Mouse (Mus musculus): ENCODE results near the gene Hnrnph2.

The Hnrnph2 gene

DNA sequence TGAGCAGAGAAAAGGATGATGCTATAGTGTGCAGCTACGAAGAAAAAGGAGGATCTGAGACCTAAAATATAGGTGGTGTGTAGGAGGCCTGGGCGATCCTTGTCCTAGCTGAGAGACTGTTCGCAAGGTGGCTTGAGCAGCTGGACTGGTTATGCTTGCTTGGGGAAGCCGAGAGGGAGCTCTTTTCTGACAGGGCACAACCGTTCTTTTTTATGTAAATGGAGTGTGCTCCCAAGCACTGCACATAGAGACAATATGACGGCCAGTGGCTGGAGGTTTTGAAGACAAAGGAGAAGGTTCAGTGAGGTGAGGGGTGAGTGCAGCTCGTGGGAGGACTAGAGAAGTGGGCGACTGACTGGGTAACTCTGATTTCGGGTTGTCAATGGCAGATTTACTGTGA, 18.7 kb downstream of the Hnrnph2 start:
- no peak for DNase-seq

DNA sequence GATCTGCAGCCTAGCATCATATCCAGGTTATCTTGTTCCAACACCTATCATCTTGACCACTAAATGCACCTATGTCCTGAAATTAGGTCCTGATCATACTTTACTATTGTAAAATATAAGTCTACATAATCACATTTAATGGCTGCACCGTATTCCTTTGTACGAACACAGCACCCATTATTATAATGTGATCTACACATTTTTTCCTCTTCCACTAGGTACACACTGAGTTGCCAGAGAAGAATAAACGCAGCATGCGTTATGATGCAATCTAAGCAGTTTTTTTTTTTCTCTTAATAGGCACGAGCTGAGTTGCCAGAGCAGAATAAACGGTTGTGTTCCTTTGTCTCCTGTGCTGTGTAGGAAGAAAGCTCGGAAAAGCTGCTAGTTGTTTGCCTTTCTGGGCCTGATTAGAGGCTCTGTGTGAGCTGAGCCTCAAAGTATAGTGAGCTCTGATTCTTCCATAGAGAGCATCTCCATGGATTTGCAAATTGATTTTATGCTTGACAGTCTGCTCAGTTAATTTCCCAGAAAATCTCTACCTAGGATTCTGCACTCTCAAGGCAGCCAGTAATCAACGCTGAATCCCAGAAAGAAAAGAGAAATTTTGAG, 19.4 kb downstream of the Hnrnph2 start:
- DNase-seq = no peak

DNA sequence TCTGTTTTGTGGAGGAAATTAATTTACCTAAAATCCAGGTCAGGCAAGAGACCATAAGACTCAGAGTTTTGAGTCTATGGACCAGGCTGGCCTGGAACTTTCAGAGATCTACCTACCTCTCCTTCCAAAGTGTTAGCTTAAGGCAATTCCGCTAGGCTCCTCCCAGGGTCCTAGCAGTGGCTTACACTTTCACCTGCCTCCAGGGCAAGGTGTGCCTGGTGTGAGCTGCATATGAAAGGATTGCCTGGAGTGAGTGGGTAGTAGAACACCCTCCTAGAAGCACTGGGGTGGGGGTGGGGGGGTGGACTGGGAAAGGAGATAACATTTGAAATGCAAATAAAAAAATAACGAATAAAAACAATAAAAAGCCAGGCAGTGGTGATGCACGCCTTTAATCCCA, 20.7 kb downstream of the Hnrnph2 start:
- no peak for DNase-seq

DNA sequence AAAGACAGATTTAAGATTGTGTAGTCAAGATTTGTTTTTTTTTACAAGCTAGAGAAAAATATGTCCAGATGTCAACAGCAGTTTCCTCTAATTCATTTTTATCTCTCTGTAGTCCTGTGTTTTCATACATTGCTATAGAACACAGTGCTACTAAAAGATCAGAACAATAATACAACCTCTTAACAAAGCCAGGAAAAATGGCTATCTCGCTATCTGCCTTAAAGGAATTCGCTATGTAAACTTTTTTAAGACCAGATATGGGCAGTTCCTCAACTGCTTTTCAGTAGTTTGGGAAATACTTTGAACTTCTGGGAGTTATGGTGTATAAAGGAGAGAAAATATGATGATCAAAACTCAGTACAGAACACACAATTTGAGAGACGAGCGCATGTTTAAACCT, 22.4 kb downstream of the Hnrnph2 start:
- no peak for DNase-seq

DNA sequence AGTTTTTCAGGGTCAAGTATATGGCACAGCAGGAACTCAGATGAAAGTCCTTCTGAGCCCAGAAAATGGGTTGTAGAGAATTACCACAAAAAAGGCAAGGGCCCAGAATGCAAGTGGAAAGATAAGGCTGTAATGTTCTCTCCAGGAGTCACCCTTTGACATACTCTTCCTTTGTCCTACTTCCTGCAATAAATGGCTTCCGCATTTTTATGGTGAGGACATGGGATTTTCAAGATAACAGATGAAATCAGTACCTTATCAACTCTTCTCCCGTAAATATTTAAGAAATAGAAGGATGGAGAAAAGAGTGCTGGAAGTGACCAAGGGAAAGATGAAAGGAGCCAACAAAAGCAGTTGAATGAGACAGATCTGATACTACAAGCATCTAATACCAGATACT, 27.2 kb downstream of the Hnrnph2 start:
- no peak for DNase-seq

DNA sequence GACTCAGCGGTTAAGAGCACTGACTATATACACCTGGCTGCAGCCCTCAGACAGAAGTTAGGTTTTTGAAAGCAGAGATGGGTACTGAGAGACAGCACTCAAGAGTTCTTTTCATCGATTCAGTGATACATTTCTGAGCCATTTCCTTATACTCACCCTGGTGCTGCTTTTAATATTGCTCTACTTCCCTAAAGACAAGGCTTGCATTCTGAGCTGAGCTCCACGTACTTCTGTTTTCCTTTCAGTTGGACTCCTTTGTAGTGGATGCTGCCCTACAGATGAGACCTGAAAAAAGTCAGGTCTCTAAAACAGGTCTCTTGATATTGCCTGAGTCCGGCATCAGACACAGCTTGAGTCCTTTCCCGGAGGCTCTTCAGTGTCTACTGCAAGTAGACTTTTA, 31.7 kb downstream of the Hnrnph2 start:
- DNase-seq = no peak

DNA sequence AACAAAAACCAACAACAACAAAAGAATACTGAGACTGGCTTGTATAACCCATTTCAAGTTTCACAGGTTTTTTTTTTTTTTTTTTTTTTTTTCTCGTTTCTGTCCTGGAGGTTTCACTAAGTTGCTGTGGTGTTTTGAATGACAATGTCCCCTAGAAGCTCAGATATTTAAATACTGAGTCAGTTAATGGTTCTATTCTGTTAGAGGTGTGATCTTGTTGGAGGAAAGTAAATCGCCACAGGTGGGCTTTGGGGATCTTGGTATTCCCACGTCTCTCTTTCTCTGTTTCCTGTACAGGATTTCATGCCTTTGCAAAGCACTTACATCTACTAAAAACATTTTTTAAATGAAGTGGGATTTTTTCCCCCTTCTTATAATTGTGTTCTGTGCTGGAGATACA, 34.1 kb downstream of the Hnrnph2 start:
- no peak for DNase-seq

DNA sequence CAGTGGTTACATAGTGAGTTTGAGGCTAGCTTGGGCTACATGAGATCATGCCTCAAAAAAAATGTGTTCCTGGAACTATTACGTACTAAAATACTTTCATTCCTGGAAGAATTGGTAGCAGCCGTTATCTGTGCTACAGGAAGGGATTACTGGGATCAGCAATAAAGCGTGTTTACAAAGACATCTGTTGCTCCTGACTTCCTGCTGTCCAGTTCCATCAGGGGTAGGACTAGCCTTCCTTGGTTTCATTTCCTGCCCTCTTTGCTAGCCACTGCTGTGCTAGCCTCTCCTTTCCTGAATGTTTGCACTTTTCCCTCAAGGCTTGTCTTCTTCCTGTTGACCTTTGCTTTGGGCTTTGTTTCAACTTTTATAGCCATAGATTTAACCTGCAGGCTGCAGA, 34.9 kb downstream of the Hnrnph2 start:
- no peak for DNase-seq

DNA sequence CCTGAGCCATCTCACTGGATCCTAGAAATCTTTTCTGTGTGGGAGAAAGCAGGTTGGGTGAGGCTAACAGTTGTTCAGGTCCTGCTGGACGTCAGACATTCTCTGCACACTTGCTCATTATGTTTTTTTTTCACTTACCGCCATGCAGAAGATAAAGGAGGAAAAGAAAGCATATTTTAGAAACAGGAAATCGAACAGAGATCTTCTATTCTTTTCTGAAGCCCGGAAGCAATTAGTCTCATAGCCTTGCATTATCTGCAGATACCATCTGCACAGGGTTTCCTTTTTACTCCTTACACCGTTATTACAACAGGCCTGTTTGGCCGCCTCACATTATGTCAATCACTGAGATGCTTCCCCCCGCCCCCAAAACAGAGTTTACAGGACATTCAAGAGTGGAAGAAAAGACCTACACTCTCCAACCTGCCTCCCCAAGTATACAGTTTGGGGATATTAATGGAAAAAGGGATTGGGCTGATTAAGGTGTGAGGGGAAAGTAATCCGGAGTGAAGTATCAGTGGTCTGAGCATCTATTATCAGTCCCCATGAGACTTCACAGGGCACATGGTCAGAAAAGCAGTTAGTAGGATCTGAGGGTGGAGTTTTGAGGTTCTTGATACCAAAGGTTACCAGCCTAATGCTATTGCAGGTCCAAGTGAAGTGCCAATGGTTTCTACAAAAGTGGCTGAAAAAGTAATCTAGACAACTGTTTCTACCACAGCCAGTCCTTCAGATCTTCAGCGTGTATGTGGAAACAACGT, 40.2 kb downstream of the Hnrnph2 start:
- no peak for DNase-seq

DNA sequence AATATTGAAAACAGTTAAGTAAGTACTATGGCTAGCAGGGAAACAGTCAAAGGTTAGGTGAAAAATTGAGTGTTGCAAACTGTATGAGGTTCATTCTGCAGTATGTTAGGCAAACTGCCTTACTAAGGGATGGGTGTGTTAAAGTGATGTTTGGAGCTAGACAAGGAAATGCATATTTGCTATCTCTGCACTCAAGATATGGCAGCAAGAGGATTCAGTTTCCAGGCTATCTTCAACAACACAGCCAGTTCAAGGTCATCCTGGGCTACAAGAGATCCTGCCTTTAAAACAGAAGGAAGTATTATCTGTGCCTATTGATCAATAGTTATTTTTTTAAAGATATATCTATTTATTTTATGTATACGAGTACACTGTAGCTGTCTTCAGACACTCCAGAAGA, 45.4 kb downstream of the Hnrnph2 start:
- DNase-seq = no peak

DNA sequence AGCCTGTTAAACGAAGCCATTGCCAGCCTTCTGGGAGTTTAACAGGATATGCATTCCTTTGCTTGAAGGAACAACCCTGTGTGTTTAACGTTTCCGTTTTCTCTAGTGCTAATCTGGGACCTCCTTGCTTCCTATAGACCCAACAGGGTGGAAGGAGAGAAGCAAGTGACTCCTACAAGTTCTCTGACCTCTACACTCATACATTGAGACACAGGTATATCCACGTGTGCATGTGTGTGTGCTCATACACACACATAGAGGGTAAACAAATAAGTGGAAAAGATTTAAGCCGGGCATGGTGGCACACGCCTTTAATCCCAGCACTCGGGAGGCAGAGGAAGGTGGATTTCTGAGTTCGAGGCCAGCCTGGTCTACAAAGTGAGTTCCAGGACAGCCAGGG, 46.4 kb downstream of the Hnrnph2 start:
- no peak for DNase-seq

DNA sequence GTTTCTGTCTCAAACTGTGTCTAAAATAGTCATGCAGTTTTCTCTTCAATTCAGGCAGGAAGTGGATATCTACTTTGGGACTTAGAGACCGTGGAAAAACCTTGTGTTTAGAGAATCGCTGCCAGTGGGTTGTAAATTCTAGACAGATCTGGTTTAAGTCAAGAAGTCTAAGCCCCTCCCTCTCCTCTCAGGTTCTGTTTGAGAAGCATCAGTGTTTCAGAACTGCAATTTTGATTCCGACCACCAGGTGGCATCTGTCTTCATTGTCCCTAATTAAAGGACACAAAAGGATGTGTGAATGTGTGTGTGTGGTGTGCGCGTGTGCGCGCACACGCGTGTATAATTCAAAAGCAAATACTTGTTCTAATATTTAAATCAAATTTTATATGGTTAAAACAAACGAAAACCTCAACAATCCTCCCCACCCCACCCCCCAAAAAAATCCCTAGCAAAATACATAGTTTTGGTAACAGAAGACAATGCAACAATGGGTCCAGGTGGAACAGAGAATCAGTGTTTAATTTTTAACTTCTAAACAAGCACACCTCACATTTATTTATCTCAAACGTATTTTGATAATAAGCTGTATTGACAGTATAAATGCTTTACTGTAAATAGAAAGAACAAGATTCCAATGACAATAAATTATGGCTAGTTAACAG, 47.2 kb downstream of the Hnrnph2 start:
- DNase-seq = peak; percentile 56 to 66

DNA sequence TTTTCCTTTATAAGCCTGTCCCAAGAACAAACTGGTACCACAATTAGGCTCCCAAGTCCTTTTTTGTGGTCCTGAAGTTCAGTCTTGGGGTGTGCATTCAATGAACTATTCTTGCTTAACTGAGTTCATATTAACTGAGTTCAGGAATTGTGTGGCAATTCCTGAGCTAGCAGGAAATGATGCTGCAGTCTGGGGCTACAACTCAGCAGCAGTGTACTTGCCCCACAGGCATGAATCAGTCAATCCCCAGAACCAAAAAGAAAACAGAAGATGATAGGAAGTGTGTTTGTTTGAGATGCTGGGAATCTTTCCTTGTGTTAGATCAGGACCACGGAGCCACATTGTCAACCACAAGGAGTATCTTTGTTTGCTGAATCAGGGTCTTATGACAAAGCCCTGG, 51.1 kb downstream of the Hnrnph2 start:
- DNase-seq = no peak

Data from thymus, postnatal 36 days (tissue).